Mouse (Mus musculus) stomach, embryonic 14.5 days (tissue): ENCODE results near the gene Tex33. TPM values are rescaled to one million over a fixed set of nuclear protein-coding genes. Genes with fewer than 3 reads are reported as not detected.
A peak's percentile ranks its signal among the peaks of the same experiment; 100 is the strongest.

ENCODE experiments used
- ATAC-seq: fragments of 200-750 bp; cut with Nextera tagmentation; 2 replicates; pipeline ENCODE4 v1.8.0; 2017; ENCODE audit warnings: low read depth, moderate TSS enrichment; ENCODE audit not compliant: insufficient number of reproducible peaks, insufficient read depth, low FRiP score
- H3K27ac ChIP-seq: fragments of 300-500 bp; sonication (generic); 2 replicates; pipeline ENCODE4 v1.5.1; 2014; ENCODE audit warnings: mild to moderate bottlenecking, low read length, moderate library complexity, mixed read lengths
- H3K27me3 ChIP-seq: fragments of 300-500 bp; sonication (generic); 2 replicates; pipeline ENCODE4 v1.6.1; 2014; ENCODE audit warnings: low read length, control low read depth, mixed read lengths; ENCODE audit not compliant: control insufficient read depth, insufficient read depth
- H3K36me3 ChIP-seq: fragments of 300-500 bp; sonication (generic); 2 replicates; pipeline ENCODE4 v1.6.1; 2014; ENCODE audit warnings: mild to moderate bottlenecking, control low read depth, low read length, moderate library complexity, mixed read lengths; ENCODE audit not compliant: control insufficient read depth, insufficient read depth
- H3K4me1 ChIP-seq: fragments of 300-500 bp; sonication (generic); 2 replicates; pipeline ENCODE4 v1.6.1; 2014; ENCODE audit warnings: low read length, control low read depth, mixed read lengths; ENCODE audit not compliant: control insufficient read depth, insufficient read depth
- H3K4me2 ChIP-seq: fragments of 300-500 bp; sonication (generic); replicated peaks from 2 replicates; pipeline ENCODE4 v1.6.1; 2014; ENCODE audit warnings: low read depth, low read length, control low read depth
- H3K4me3 ChIP-seq: fragments of 300-500 bp; sonication (generic); 2 replicates; pipeline ENCODE4 v1.5.1; 2014; ENCODE audit warnings: low read depth, low read length, control low read depth
- H3K9ac ChIP-seq: fragments of 300-500 bp; sonication (generic); replicated peaks from 2 replicates; pipeline ENCODE4 v1.6.1; 2014; ENCODE audit warnings: low read depth, mild to moderate bottlenecking, control low read depth, low read length, moderate library complexity, mixed read lengths
- H3K9me3 ChIP-seq: fragments of 300-500 bp; sonication (generic); 2 replicates; pipeline ENCODE4 v1.6.1; 2016; ENCODE audit warnings: low read depth, low read length, control low read depth; ENCODE audit not compliant: control insufficient read depth
- WGBS: fragments of 180-500 bp; shearing (Covaris S2); extraction: QIAGEN DNeasy Blood & Tissue Kit; methylation state at CpG from one replicate; pipeline ENCODE4 v1.1.7; 2014; 5-methylcytosine and 5-hydroxymethylcytosine counted together
- polyA plus RNA-seq: library from polyadenylated mRNA; unstranded; fragments of >200 nt; fragmentation: Nextera tagmentation; extraction: Ambion mirVana; gene quantifications from 2 replicates; pipeline ENCODE4 v1.2.1, GENCODE M21; 2014

Tex33 gene
- polyA plus RNA-seq, 1 experiment from 2014 or later, result not detected

DNA sequence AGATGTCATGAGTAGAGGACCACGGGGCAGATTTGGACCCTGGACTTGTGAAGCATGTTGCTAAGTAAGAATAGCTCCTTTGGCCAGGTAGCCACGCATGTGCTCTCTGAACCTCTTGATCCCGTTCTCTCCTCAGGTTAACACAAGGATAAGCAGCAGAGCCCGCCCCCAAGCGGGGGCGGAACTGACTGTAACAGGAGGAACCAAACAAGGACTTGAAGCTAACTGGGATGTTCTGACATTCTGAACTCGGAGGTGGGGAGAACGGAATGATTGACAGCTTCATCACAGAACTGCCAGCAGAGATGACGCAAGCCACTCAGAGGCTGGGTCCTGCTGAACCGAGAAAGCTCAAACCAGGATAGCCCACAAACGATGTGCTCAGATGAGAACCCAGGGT, 28.8 kb upstream of the Tex33 start:
- Histone ChIP-seq H3K4me2 (no peak overlapping the region), H3K9ac (no peak overlapping the region), H3K4me3 (no peak overlapping the region), H3K9me3 (no peaks in the 10 kb centered on the region), H3K36me3 (no peaks in the 10 kb centered on the region), H3K27ac (no peak overlapping the region), H3K27me3 (no peaks in the 10 kb centered on the region), H3K4me1 (peaks cover 7% of the 10 kb centered on the region)
- 14% methylated on average over 11 of the region's 11 CpGs for WGBS
- ATAC-seq, result no peak

DNA sequence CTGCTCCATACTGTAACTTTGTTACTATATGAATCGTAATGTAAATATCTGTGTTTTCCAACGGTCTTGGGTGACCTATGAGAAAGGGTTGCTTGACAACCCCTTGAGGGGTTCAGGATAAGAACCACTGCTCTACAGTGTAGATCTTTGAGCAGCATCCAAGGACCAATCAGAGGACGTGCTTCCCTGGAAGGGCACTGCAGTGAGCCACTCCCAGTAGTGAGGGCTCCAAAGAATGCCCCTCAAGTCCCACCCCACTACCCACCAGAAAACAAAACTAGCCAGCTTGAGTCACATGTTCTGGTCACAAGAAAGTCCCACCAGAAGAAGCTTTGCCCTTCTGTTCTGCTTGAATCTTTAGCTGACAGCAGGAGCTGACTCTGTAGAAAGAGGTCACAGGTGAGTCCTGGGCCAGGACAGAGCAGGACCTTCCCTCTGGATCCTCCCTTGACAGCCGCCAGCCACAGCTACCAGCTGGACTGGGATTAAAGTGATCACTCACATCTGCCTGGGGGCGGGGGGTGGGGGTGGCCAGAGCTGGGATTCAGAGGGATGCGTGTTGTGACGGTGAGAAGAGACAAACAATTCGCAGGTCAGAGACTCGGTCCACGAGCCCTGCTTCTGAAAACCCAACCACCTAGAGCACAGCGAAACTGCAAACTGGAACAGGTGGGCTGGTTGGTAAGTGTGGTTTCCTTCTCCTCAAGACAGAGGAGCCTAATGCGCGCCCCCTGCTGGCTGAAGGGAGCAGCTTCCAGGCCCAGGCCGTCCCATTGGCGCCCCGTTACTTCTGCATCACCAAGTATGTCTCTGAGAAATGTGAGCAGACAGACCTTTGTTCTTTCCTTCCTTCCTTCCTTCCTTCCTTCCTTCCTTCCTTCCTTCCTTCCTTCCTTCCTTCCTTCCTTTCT, 26.6 kb upstream of the Tex33 start:
- 15% methylated on average over 16 of the region's 16 CpGs for WGBS

DNA sequence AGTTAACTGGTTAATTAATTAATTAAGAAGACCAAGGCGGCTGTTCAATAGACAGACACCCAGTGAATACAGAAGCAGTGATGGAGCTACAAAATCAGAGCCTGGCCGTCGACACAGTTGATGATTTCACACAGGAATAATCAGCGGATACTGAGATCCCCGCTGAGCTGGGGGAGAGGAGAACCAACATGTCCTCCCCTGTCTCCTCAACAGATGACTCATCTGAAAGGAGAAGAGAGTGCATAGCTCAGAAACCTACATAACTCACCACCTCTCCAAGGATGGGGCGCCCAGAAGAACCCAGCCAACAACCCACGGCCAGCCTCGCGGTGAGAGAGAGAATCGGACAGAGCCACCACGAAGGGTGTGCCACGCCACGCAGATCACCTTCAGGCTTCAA, 24.7 kb upstream of the Tex33 start:
- H3K4me1 ChIP-seq, result peaks cover 3% of the 10 kb centered on the region; the same call in 1 of the 2 replicates
- 83% methylated on average over 13 of the region's 13 CpGs for WGBS
- H3K36me3 ChIP-seq, result no peaks in the 10 kb centered on the region
- H3K4me3 ChIP-seq, result no peak overlapping the region
- ATAC-seq, result no peak
- no peak overlapping the region for H3K9ac ChIP-seq
- no peak overlapping the region for H3K4me2 ChIP-seq
- H3K27ac ChIP-seq, result no peak overlapping the region
- no peaks in the 10 kb centered on the region for H3K27me3 ChIP-seq
- no peaks in the 10 kb centered on the region for H3K9me3 ChIP-seq

More for the DNA sequence above, 26.6 kb upstream of the Tex33 start:
- Histone ChIP-seq H3K27ac (no peak overlapping the region), H3K9me3 (no peaks in the 10 kb centered on the region), H3K9ac (no peak overlapping the region), H3K4me2 (0 out of 2 replicates have a peak overlapping the region, but pooled peaks have one; percentile 19), H3K36me3 (no peaks in the 10 kb centered on the region), H3K4me1 (0 out of 2 replicates have a peak, but pooled peaks cover 3% of the 10 kb centered on the region), H3K27me3 (no peaks in the 10 kb centered on the region), H3K4me3 (no peak overlapping the region)
- peak; percentile 43; the same call in 1 of the 2 replicates for ATAC-seq

DNA sequence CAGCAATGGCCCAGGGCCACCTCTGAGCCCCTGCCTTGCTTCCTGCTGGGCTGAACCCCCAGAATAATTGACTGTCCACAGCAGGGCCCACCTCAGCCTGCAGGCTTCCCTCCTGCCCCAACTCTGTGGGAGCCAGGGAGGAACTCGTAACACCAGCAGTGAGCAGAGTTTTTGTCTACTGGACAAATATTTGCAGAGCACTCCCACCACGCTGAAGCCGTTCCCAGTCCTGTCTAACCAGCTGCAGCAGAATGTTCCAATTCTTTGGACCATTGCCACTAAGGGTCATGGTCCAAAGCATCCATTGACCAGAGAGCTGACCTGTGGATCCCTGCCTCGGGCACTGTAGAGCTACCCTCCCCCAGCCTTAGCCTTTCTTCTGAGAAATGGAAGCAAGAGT, 21.2 kb upstream of the Tex33 start:
- 22% methylated on average over 4 of the region's 4 CpGs for WGBS
- Histone ChIP-seq H3K27me3 (no peaks in the 10 kb centered on the region), H3K4me1 (no peaks in the 10 kb centered on the region; the same call in 1 of the 2 replicates), H3K36me3 (no peaks in the 10 kb centered on the region; the same call in 1 of the 2 replicates), H3K4me2 (no peak overlapping the region), H3K4me3 (no peak overlapping the region), H3K27ac (peak overlapping the region; percentile 62), H3K9me3 (no peaks in the 10 kb centered on the region), H3K9ac (no peak overlapping the region)
- ATAC-seq, result peak; percentile 77

DNA sequence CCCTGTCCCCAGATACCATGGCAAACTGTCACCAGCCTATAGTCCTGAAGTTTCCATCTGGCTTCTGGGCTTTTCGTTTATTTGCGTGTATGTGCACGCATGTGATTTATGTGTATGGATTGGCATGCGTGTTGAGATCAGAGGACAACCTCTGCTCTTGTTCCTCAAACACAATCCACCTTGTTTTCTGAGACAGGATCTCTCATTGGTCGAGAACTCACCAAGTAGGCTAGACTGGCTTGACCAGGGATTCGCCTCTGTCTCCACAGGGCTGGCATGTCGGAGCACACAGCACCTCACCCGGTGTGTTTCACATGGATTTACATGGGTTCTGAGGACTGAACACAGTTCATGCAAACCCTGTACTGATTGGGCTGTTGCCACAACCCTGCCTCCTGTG, 18.4 kb upstream of the Tex33 start:
- peaks cover 8% of the 10 kb centered on the region; the same call in 1 of the 2 replicates for H3K4me1 ChIP-seq
- no peak for ATAC-seq
- WGBS, result 87% methylated on average over 8 of the region's 8 CpGs

DNA sequence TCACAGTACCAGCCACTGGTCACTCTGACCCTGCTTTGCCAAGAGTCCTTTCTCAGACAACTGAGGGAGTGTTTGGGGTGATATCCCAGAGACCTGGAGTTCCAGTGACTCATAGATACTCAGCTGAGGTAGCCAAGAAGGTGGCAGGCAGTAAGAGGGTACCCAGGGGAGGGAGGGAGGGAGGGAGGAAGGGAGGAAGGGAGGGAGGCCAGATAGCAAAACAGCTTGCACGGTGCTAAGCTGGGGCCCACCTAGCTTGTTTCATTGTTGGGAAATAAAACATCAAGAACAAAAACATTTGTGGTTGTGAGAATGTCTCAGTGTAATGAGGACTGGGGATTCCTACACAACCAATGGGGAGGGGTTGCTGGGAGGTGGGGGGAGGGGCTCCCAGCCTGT, 18.0 kb upstream of the Tex33 start:
- Histone ChIP-seq H3K4me2 (no peak overlapping the region), H3K4me1 (peaks cover 8% of the 10 kb centered on the region; the same call in 1 of the 2 replicates), H3K9ac (no peak overlapping the region), H3K27me3 (peaks cover 16% of the 10 kb centered on the region; the same call in 1 of the 2 replicates), H3K9me3 (no peaks in the 10 kb centered on the region), H3K36me3 (no peaks in the 10 kb centered on the region; the same call in 1 of the 2 replicates), H3K27ac (no peak overlapping the region), H3K4me3 (no peak overlapping the region)
- WGBS, result 61% methylated on average over 1 of the region's 1 CpGs
- ATAC-seq, result no peak

More for the DNA sequence above, 18.4 kb upstream of the Tex33 start:
- H3K9me3 ChIP-seq, result no peaks in the 10 kb centered on the region
- no peak overlapping the region for H3K4me3 ChIP-seq
- H3K27me3 ChIP-seq, result peaks cover 16% of the 10 kb centered on the region; the same call in 1 of the 2 replicates
- no peak overlapping the region for H3K9ac ChIP-seq
- no peaks in the 10 kb centered on the region; the same call in 1 of the 2 replicates for H3K36me3 ChIP-seq
- H3K4me2 ChIP-seq, result no peak overlapping the region
- H3K27ac ChIP-seq, result no peak overlapping the region

DNA sequence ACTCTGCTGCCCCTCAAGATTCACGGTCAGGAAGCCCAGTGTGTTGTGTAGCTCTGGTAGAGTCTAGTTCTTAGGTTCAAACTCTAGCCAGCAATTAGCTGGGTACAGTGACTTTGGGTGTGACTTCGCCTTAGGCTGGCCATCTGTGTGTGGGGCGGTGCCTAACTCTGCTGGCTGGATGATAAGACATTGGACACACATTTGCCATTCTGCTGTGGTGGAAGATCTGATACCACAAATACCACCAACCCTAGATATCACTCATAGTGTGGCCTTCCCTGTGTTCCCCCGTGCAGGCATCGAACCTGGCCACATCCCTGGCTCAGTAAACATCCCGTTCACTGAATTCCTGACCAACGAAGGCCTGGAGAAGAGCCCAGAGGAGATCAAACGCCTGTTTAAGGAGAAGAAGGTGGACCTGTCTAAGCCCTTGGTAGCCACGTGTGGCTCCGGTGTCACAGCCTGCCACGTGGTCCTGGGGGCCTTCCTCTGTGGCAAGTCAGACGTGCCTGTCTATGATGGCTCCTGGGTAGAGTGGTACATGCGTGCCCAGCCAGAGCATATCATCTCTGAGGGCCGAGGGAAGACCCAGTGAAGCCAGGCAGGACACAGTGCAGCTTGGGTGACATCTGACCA, 17.5 kb upstream of the Tex33 start:
- no peak overlapping the region for H3K4me3 ChIP-seq
- no peaks in the 10 kb centered on the region; the same call in 1 of the 2 replicates for H3K36me3 ChIP-seq
- peaks cover 8% of the 10 kb centered on the region; the same call in 1 of the 2 replicates for H3K4me1 ChIP-seq
- H3K9me3 ChIP-seq, result no peaks in the 10 kb centered on the region
- 83% methylated on average over 14 of the region's 14 CpGs for WGBS
- H3K27ac ChIP-seq, result no peak overlapping the region
- H3K27me3 ChIP-seq, result peaks cover 16% of the 10 kb centered on the region; the same call in 1 of the 2 replicates
- no peak overlapping the region for H3K4me2 ChIP-seq
- ATAC-seq, result peak; percentile 39; the same call in 1 of the 2 replicates
- no peak overlapping the region for H3K9ac ChIP-seq

DNA sequence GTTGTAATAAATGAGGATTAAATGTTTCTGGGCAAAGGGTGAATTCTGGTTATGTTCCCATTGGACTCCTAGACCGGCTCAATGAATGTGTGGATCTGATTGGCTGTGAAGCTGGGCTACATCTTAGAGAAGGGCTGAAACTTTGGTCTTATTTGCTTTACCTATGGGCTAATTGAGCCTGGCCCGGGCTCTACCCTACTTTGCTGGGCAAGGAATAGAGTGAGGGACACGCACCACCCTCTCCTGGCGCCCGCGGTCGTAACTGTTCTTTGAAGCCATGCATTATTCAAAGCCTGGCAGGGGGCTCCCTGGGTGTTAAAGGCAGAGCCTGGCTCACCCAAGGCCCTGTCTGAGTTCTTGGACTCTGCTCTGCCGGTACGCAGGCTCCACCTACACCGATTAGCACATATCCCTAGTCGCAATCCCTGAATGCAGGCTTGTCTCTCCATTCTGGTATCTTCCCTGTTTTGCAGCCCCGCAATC, 13.9 kb upstream of the Tex33 start:
- Histone ChIP-seq H3K27ac (no peak overlapping the region), H3K4me1 (peaks cover 20% of the 10 kb centered on the region; the same call in 1 of the 2 replicates), H3K36me3 (no peaks in the 10 kb centered on the region; the same call in 1 of the 2 replicates), H3K9me3 (no peaks in the 10 kb centered on the region), H3K9ac (no peak overlapping the region), H3K27me3 (peaks cover 16% of the 10 kb centered on the region; the same call in 1 of the 2 replicates), H3K4me2 (peak overlapping the region; percentile 44), H3K4me3 (peak overlapping the region; percentile 17)
- ATAC-seq, result no peak
- 17% methylated on average over 12 of the region's 12 CpGs for WGBS
